Comparison of ENCODE assay signal across 8 mouse cellular contexts in the genomic region with DNA sequence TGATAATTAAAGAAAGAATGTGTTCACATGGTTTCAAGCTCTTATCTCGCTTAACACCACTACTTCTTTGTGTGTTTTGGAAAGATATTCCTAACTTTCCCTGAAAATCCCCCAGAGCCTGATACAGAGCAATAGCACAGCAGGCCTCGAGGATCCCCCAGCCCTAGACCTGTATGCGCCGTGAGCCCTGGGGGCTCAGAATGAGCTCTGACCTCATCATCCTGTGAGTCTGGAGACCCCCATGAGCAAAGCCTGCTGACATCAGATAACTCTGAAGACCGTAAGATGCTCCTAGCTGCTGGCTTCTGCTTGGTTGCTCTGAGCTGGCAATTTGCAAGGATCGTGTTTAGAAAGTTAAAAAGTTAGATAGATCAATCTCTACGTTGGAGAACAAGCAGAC.
"Had no signal": no experiment of that assay in that cellular context is flagged by ENCODE, and none has a peak within 500 bp of the region (broad histone marks: within the 10 kb centered on the region; RNA-seq: fewer than 3 reads in every experiment).

No protein-coding gene starts in this region.

- H3K4me2 ChIP-seq: kidney, embryonic 15.5 days; limb, embryonic 13.5 days had no signal

- ATAC-seq: intestine, embryonic 16.5 days had no signal

- H3K9ac ChIP-seq: kidney, embryonic 15.5 days; limb, embryonic 13.5 days had no signal

- H3K9me3 ChIP-seq: kidney, embryonic 15.5 days; limb, embryonic 13.5 days had no signal

- H3K27ac ChIP-seq: kidney, embryonic 15.5 days; limb, embryonic 13.5 days; stomach, postnatal 0 days had no signal

- DNase-seq: kidney, adult 2 months; kidney, postnatal 14 days; layer of hippocampus, postnatal 36 days; lung, adult 18-20 months had no signal

- H3K4me3 ChIP-seq: kidney, embryonic 15.5 days; limb, embryonic 13.5 days had no signal

- H3K4me1 ChIP-seq: limb, embryonic 13.5 days had no signal

- H3K27me3 ChIP-seq: kidney, embryonic 15.5 days; limb, embryonic 13.5 days had no signal
